Mouse (Mus musculus): ENCODE measurements around the gene Gm5935.
"Not testable (repeated sequence)": the region's sequence is repeated elsewhere in the genome, so short reads cannot be mapped to it uniquely, and the experiment has no call there.

Gm5935 gene

GRCm38 (mm10) chrX:24775064-24775463 is at the start of gene Gm5935:
Gm5935 (minus strand) TSS chrX:24775164.
- DNase-seq (ENCODE audit: low spot score in 2 of 2) = not testable (repeated sequence)

Data from cerebellum, postnatal 4 days (tissue).